Mouse (Mus musculus): ENCODE measurements around the gene P2ry1. TPM values are rescaled to one million over a fixed set of nuclear protein-coding genes. Genes with fewer than 3 reads are reported as not detected.

The P2ry1 gene
- polyA plus RNA-seq (2014; fragmentation: Nextera tagmentation; extraction: Ambion mirVana), result 13.5 and 13.6 TPM in 2 replicates

DNA sequence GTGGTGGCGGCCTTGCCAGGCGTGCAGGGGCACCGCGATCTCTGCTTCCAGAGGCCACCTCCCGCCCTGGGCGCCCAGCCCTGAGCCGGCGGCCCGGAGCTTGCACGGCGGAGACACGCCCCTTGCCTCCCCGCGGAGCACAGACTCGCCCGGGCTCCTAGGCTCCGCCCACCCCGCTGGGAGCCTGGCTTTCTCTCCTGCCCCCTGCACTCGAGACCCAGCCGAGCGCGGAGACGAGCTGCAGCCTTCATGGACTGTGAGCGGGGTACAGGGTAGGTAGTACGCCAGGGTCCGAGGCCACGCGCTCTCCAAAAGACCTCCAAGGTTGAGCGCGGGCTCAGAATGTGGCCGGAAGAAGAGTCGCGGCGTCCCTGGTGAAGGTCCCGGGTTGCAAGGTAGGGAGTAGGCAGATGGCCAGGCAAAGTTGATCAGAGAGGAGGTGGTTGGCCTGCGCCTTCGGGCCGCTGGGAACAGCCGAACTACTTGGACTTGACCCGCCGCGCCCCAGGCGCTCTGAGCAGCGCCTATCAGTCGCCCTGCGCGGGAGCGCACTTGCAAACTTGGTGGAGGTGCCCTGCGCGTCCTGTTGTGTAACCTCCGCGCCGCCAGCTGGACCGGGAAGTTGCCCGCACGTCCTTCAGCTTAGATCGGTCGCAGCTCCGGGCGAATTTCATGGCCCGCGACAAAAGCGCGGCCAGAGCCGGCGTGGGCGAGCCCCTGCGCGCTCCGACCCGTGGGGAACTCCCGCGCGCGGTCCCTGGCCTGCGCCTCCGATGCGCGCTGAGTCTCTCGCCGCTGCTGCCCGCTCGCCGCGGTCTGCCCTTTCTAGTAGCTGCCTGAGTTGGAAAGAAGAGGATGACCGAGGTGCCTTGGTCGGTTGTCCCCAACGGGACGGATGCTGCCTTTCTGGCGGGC, at the start of gene P2ry1:
Gene P2ry1 (plus strand): TSS at position 209 of the 915 bp plus-strand sequence.
- H3K4me3 ChIP-seq (ENCODE audit: low read depth, low read length), result peak within 1 kb of the TSS; percentile 74
- peak within 1 kb of the TSS; percentile 50; the same call in 1 of the 2 replicates for H3K27ac ChIP-seq (ENCODE audit: low read depth, low read length)
- no peaks in the 10 kb centered on the region for H3K9me3 ChIP-seq (ENCODE audit: control insufficient read depth, low read length)
- H3K4me1 ChIP-seq (replicated peaks; ENCODE audit: control insufficient read depth, insufficient read depth, low read length), result peaks cover 10% of the 10 kb centered on the region
- peak within 1 kb of the TSS; percentile 97 for H3K4me2 ChIP-seq
- under 1% methylated on average over 90 of the region's 90 CpGs for WGBS
- DNase-seq (ENCODE audit: low spot score), result peak; percentile 87
- peak; percentile 99 for ATAC-seq (replicated peaks; ENCODE audit: low FRiP score)
- H3K36me3 ChIP-seq (ENCODE audit: control insufficient read depth, insufficient read depth, low read length), result no peaks in the 10 kb centered on the region
- H3K9ac ChIP-seq (ENCODE audit: low read depth, low read length), result peak within 1 kb of the TSS; percentile 82
- H3K27me3 ChIP-seq (replicated peaks; ENCODE audit: control insufficient read depth, insufficient read depth, low read length), result peaks cover 8% of the 10 kb centered on the region

DNA sequence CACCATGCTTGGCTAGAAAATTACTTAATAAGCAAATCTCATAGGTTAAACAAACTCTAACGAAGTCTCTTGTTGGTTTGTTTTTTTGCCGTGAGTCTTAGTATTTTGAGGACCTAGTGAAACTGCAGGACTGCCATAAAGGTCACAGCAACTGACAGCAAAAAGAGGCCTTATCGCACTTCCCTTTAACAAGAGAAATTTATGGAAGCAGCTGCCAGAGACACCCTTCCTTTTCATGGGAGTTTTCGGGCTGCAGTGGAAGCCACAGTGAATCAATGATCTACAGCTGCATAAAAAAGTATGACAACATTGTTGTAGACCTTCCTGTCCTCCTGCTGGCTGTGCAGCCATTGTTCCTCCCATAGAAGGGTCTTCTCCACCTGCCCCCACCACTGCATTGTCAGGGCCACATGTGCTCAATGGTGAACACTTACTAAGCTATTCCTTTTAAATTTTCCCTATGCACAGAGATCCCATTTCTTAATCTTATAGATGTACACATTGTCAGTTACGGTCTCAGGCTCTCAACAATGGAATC, 49.3 kb upstream of the P2ry1 start:
- H3K9me3 ChIP-seq (ENCODE audit: control insufficient read depth, low read length), result no peaks in the 10 kb centered on the region
- no peaks in the 10 kb centered on the region for H3K27me3 ChIP-seq (replicated peaks; ENCODE audit: control insufficient read depth, insufficient read depth, low read length)
- no peak overlapping the region for H3K9ac ChIP-seq (ENCODE audit: low read depth, low read length)
- no peaks in the 10 kb centered on the region for H3K36me3 ChIP-seq (ENCODE audit: control insufficient read depth, insufficient read depth, low read length)
- no peak for DNase-seq (ENCODE audit: low spot score)
- H3K27ac ChIP-seq (ENCODE audit: low read depth, low read length), result peak overlapping the region; percentile 28; the same call in 1 of the 2 replicates
- no peak overlapping the region for H3K4me3 ChIP-seq (ENCODE audit: low read depth, low read length)
- 55% methylated on average over 5 of the region's 5 CpGs for WGBS
- H3K4me1 ChIP-seq (replicated peaks; ENCODE audit: control insufficient read depth, insufficient read depth, low read length), result peaks cover 3% of the 10 kb centered on the region; the same call in 1 of the 2 replicates
- 0 out of 2 replicates have a peak, but pooled peaks have one; percentile 47 for ATAC-seq (replicated peaks; ENCODE audit: low FRiP score)
- no peak overlapping the region for H3K4me2 ChIP-seq

DNA sequence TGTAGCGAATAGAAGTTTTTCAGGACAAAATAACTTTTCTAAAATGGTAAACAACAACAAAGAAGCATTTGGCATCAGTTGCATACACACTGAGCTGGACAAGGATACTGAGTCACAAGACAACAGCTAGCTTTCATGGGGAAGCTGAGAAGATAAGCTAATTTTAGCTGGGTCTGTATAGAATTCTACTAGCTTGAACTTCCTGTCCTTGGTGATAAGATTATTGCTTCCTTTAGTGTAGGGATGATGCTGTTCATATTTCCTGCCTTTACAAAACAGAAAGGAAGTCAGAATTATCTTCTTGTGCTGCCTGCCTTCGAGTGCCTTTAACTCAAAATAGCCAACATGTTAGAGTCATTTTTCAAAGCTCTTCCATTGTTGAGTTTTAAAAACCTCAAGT, 48.5 kb upstream of the P2ry1 start:
- no peaks in the 10 kb centered on the region for H3K9me3 ChIP-seq (ENCODE audit: control insufficient read depth, low read length)
- no peaks in the 10 kb centered on the region for H3K27me3 ChIP-seq (replicated peaks; ENCODE audit: control insufficient read depth, insufficient read depth, low read length)
- no peak overlapping the region for H3K4me3 ChIP-seq (ENCODE audit: low read depth, low read length)
- 0 out of 2 replicates have a peak overlapping the region, but pooled peaks have one; percentile 2 for H3K27ac ChIP-seq (ENCODE audit: low read depth, low read length)
- ATAC-seq (replicated peaks; ENCODE audit: low FRiP score), result peak; percentile 74; the same call in 1 of the 2 replicates
- DNase-seq (ENCODE audit: low spot score), result no peak
- H3K4me2 ChIP-seq, result no peak overlapping the region
- 39% methylated on average over 2 of the region's 2 CpGs for WGBS
- no peak overlapping the region for H3K9ac ChIP-seq (ENCODE audit: low read depth, low read length)
- H3K36me3 ChIP-seq (ENCODE audit: control insufficient read depth, insufficient read depth, low read length), result no peaks in the 10 kb centered on the region
- H3K4me1 ChIP-seq (replicated peaks; ENCODE audit: control insufficient read depth, insufficient read depth, low read length), result peaks cover 3% of the 10 kb centered on the region; the same call in 1 of the 2 replicates

DNA sequence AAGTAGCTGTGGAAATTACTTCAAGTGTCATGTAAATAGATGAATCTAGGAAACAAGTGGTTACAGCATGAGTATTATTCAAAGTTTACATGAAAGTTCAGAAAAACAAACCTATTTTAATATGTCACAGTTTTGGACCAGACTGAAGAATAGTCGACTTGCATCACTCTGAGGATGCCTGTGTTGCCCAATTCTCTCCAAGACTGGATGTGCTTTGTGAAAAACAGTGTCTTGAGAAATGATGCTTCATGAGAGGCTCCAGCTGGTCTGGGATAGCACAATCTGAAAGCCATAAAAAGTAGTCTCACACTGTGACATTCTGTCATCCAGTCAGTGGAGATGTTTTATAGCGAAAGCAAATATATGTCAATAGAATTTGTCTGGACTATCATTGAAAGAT, 43.8 kb upstream of the P2ry1 start:
- Histone ChIP-seq H3K4me3 (ENCODE audit: low read depth, low read length) (no peak overlapping the region), H3K9me3 (ENCODE audit: control insufficient read depth, low read length) (no peaks in the 10 kb centered on the region), H3K4me2 (no peak overlapping the region), H3K36me3 (ENCODE audit: control insufficient read depth, insufficient read depth, low read length) (no peaks in the 10 kb centered on the region), H3K4me1 (replicated peaks; ENCODE audit: control insufficient read depth, insufficient read depth, low read length) (peaks cover 3% of the 10 kb centered on the region; the same call in 1 of the 2 replicates), H3K27ac (ENCODE audit: low read depth, low read length) (no peak overlapping the region), H3K9ac (ENCODE audit: low read depth, low read length) (no peak overlapping the region), H3K27me3 (replicated peaks; ENCODE audit: control insufficient read depth, insufficient read depth, low read length) (no peaks in the 10 kb centered on the region)
- WGBS, result 88% methylated on average over 2 of the region's 2 CpGs
- DNase-seq (ENCODE audit: low spot score) (no peak), ATAC-seq (replicated peaks; ENCODE audit: low FRiP score) (no peak)

DNA sequence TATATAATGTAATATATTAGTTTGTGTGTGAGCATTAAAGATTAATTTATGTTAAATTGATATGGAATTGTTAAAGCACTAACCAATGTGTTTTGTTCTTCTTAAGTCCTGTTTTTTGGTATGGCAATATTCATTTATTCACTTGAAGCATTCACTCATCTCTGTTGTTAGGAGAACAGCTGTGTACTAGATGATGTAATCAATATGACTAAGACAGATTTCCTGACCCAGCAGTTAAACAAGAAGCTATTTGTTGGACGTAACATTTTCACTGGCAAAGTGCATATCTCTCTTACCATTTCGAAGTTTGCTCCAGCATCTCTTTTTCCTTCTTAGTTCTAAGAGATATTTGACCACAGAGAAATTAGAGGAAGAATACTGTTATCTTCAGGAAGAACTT, 37.5 kb upstream of the P2ry1 start:
- no peak for ATAC-seq (replicated peaks; ENCODE audit: low FRiP score)
- DNase-seq (ENCODE audit: low spot score), result no peak
- H3K27me3 ChIP-seq (replicated peaks; ENCODE audit: control insufficient read depth, insufficient read depth, low read length), result no peaks in the 10 kb centered on the region
- 51% methylated on average over 2 of the region's 2 CpGs for WGBS
- no peak overlapping the region for H3K9ac ChIP-seq (ENCODE audit: low read depth, low read length)
- no peak overlapping the region for H3K4me2 ChIP-seq
- no peaks in the 10 kb centered on the region for H3K36me3 ChIP-seq (ENCODE audit: control insufficient read depth, insufficient read depth, low read length)
- no peak overlapping the region for H3K4me3 ChIP-seq (ENCODE audit: low read depth, low read length)
- no peak overlapping the region for H3K27ac ChIP-seq (ENCODE audit: low read depth, low read length)
- H3K4me1 ChIP-seq (replicated peaks; ENCODE audit: control insufficient read depth, insufficient read depth, low read length), result no peaks in the 10 kb centered on the region
- no peaks in the 10 kb centered on the region for H3K9me3 ChIP-seq (ENCODE audit: control insufficient read depth, low read length)

DNA sequence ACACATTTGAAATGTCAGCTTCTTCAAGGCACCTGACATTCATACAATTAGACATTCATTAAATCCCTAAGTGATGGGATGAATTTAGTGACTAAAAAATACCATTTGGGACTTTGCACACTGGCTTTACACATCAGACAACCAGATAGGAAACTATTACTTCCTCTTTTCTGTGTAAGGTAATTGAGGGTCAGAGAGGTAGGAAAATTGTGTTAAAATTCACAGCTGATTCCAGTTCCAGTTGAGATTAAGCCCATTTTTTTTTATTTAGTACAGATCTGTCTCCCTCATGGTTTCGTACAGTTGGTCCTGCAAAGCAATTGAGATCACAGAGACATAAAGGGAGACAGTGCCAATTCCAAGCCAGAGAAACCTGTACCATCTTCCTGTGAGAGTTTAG, 27.7 kb upstream of the P2ry1 start:
- no peak for DNase-seq (ENCODE audit: low spot score)
- WGBS, result 85% methylated on average over 1 of the region's 1 CpGs
- no peak overlapping the region for H3K4me2 ChIP-seq

DNA sequence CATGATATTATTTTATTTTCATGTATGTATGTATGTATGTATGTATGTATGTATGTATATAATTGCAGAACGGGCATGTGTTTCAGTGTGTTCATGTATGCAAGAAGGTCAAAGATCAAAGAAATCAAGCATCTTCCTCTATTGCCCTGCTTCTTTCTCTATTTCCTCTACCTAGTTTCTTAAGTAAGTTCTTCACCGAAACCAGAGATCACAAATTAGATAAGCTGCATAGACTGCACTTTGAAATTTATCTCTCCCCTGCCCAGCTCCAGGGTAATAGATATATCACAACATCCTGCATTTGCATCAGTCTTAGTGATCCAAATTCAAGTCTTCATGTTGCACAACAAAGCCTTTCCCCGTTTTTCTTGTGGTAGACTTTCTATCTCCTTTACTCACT, 20.5 kb upstream of the P2ry1 start:
- Histone ChIP-seq H3K9me3 (ENCODE audit: control insufficient read depth, low read length) (no peaks in the 10 kb centered on the region), H3K36me3 (ENCODE audit: control insufficient read depth, insufficient read depth, low read length) (no peaks in the 10 kb centered on the region), H3K27me3 (replicated peaks; ENCODE audit: control insufficient read depth, insufficient read depth, low read length) (no peaks in the 10 kb centered on the region), H3K4me1 (replicated peaks; ENCODE audit: control insufficient read depth, insufficient read depth, low read length) (no peaks in the 10 kb centered on the region), H3K4me3 (ENCODE audit: low read depth, low read length) (no peak overlapping the region), H3K9ac (ENCODE audit: low read depth, low read length) (no peak overlapping the region), H3K27ac (ENCODE audit: low read depth, low read length) (no peak overlapping the region), H3K4me2 (no peak overlapping the region)
- ATAC-seq (replicated peaks; ENCODE audit: low FRiP score), result no peak
- DNase-seq (ENCODE audit: low spot score), result no peak
- 62% methylated on average over 3 of the region's 3 CpGs for WGBS

More for the DNA sequence above, 27.7 kb upstream of the P2ry1 start:
- Histone ChIP-seq H3K9me3 (ENCODE audit: control insufficient read depth, low read length) (no peaks in the 10 kb centered on the region), H3K4me3 (ENCODE audit: low read depth, low read length) (no peak overlapping the region), H3K9ac (ENCODE audit: low read depth, low read length) (no peak overlapping the region), H3K27me3 (replicated peaks; ENCODE audit: control insufficient read depth, insufficient read depth, low read length) (no peaks in the 10 kb centered on the region), H3K36me3 (ENCODE audit: control insufficient read depth, insufficient read depth, low read length) (no peaks in the 10 kb centered on the region), H3K4me1 (replicated peaks; ENCODE audit: control insufficient read depth, insufficient read depth, low read length) (no peaks in the 10 kb centered on the region), H3K27ac (ENCODE audit: low read depth, low read length) (no peak overlapping the region)
- ATAC-seq (replicated peaks; ENCODE audit: low FRiP score), result no peak

DNA sequence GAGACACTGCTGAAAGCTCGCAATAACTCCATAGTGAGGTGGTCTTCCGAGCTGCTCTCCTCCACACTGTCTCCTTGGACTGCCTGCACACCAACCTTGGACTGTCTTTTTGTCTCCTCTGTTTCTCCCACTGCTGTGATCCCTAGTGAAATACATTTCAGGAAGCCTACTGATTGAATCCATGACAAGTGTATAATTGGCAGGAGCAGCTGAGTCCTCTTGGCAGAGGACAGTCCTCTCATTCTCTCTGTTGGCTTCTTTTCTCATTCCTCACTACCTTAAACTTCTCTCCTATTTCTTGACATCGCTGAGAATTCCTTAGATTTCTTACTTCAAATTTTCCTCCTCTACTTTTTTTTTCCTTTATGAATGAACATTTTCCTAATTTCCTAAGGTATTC, 4.5 kb upstream of the P2ry1 start:
- H3K9me3 ChIP-seq (ENCODE audit: control insufficient read depth, low read length), result no peaks in the 10 kb centered on the region
- H3K27me3 ChIP-seq (replicated peaks; ENCODE audit: control insufficient read depth, insufficient read depth, low read length), result no peaks in the 10 kb centered on the region
- H3K4me3 ChIP-seq (ENCODE audit: low read depth, low read length), result no peak overlapping the region
- WGBS, result 80% methylated on average over 3 of the region's 3 CpGs
- H3K4me2 ChIP-seq, result no peak overlapping the region
- no peak for ATAC-seq (replicated peaks; ENCODE audit: low FRiP score)
- no peak overlapping the region for H3K9ac ChIP-seq (ENCODE audit: low read depth, low read length)
- no peak for DNase-seq (ENCODE audit: low spot score)
- no peaks in the 10 kb centered on the region for H3K36me3 ChIP-seq (ENCODE audit: control insufficient read depth, insufficient read depth, low read length)
- no peaks in the 10 kb centered on the region; the same call in 1 of the 2 replicates for H3K4me1 ChIP-seq (replicated peaks; ENCODE audit: control insufficient read depth, insufficient read depth, low read length)
- H3K27ac ChIP-seq (ENCODE audit: low read depth, low read length), result no peak overlapping the region
